Mouse (Mus musculus): ENCODE data around the gene Retreg3. TPM values are rescaled to one million over a fixed set of nuclear protein-coding genes. Genes with fewer than 3 reads are reported as not detected.

Gene Retreg3
- polyA plus RNA-seq, 1 experiment from 2014 or later: 28.0 TPM

DNA sequence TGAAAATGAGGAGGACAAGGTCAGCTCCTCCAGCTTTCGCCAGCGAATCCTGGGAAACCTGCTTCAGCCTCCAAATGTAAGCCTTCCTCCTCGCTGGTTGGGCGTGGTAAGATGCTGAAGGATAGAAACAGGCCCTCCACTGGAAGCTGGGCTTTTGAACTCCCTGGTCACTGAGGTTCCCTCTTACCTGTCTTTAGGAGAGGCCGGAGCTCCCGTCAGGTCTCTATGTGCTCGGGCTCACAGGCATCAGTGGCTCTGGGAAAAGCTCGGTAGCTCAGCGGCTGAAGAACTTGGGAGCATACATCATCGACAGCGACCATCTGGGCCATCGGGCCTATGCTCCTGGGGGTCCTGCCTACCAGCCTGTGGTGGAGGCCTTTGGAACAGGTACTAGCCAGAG, 34.9 kb downstream of the Retreg3 start:
- H3K4me3 ChIP-seq: no peak overlapping the region
- WGBS: 85% methylated on average over 12 of the region's 12 CpGs
- no peaks in the 10 kb centered on the region for H3K9me3 ChIP-seq
- peaks cover 52% of the 10 kb centered on the region for H3K4me1 ChIP-seq
- H3K4me2 ChIP-seq: no peak overlapping the region
- peaks cover 25% of the 10 kb centered on the region for H3K36me3 ChIP-seq
- H3K27ac ChIP-seq: peak overlapping the region; percentile 13; the same call in 1 of the 2 replicates
- peaks cover 17% of the 10 kb centered on the region for H3K27me3 ChIP-seq
- no peak overlapping the region for H3K9ac ChIP-seq
- no peak for ATAC-seq (ENCODE audit: insufficient number of reproducible peaks, low FRiP score, low TSS enrichment, low read depth)

DNA sequence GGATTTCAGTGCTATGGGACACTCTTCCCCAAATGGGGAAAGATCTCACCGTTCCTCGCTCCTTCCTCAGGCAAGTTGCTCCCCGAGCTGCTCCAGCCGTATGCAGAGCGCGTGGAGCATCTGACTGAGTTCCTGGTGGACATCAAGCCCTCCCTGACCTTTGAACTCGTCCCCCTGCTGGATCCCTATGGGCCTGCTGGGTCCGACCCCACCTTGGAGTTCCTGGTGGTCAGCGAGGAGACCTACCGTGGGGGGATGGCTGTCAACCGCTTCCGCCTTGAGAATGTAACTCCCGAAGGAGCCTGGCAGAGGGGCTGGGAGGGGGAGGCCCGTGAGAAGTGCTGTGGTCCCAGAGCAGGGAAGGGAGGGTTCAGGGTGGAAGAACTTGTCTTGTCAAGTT, 35.4 kb downstream of the Retreg3 start:
- 81% methylated on average over 14 of the region's 14 CpGs for WGBS
- no peak for ATAC-seq (ENCODE audit: insufficient number of reproducible peaks, low FRiP score, low TSS enrichment, low read depth)
- Histone ChIP-seq H3K9ac (0 out of 2 replicates have a peak overlapping the region, but pooled peaks have one; percentile 18), H3K4me1 (peaks cover 58% of the 10 kb centered on the region), H3K27ac (0 out of 2 replicates have a peak overlapping the region, but pooled peaks have one; percentile 17), H3K9me3 (no peaks in the 10 kb centered on the region), H3K4me3 (no peak overlapping the region), H3K36me3 (peaks cover 19% of the 10 kb centered on the region), H3K27me3 (peaks cover 23% of the 10 kb centered on the region), H3K4me2 (0 out of 2 replicates have a peak overlapping the region, but pooled peaks have one; percentile 5)

DNA sequence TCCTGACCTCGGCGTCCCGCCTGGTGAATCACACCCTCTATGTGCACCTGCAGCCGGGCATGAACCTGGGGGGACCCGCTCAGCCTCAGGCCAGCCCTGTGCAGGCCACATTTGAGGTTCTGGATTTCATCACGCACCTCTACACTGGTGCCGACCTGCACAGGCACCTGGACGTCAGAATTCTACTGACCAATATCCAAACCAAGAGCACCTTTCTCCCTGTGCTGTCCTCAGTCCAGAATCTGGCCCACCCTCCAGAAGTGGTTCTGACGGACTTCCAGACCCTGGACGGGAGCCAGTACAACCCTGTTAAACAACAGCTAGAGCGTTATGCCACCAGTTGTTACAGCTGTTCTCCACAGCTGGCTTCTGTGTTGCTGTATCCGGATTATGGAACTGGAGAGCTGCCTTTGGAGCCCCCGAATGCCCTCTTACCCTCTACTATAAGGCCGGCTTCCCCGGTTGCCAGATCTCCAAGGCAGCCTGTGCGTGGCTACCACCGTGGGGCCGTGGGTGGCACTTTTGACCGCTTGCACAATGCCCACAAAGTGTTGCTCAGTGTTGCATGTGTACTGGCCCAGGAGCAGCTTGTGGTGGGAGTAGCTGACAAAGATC, 36.5 kb downstream of the Retreg3 start:
- peak overlapping the region; percentile 92 for H3K27ac ChIP-seq
- ATAC-seq (ENCODE audit: insufficient number of reproducible peaks, low FRiP score, low TSS enrichment, low read depth): no peak
- WGBS: 27% methylated on average over 19 of the region's 19 CpGs
- H3K36me3 ChIP-seq: peaks cover 13% of the 10 kb centered on the region; the same call in 1 of the 2 replicates
- peak overlapping the region; percentile 73 for H3K4me3 ChIP-seq
- no peaks in the 10 kb centered on the region for H3K9me3 ChIP-seq
- peak overlapping the region; percentile 95 for H3K9ac ChIP-seq
- H3K4me1 ChIP-seq: peaks cover 53% of the 10 kb centered on the region
- H3K27me3 ChIP-seq: peaks cover 33% of the 10 kb centered on the region
- H3K4me2 ChIP-seq: peak overlapping the region; percentile 94

DNA sequence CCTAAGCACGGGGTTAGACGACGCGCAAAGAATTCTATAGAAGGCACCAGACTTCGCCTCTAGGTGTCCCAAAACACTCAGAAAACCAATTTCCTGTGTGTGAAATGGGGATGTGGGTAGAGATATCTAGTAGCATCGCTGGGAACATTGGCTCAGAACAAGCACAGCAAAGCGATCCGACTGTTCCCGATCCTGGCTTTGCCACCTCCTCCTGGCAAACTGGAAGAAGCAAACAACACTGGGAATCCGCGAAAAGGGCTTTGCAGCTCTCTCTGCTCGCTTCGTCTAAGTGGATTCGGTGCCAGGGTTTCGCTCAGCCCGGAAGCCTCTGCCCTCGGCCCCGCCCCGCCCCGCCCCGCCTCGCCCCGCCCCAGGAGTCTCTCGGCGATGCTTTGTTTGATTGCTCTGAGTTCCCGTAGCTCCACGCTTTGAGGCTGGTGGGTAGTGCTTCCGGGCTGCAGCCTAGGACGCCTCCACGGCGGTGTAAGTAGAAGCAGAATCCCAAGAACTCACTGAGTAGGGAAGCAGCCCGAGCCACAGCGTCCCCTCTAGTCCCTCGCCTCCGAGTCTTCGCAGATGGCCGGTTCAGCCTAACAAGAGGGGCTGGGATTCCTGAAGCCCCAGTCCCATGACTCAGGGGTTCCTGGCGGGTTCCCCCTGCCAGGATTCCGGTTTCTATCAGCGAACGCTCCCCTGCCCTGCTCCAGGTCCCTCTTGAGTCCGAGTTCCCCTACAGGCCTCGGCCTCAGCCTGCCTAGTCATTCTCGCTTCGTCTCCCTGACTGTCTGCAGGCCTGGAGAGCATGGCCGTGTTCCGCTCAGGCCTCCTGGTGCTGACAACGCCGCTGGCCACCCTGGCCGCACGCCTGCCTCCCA, 37.2 kb downstream of the Retreg3 start, which contains the start of gene Coasy:
Gene Coasy (plus strand): TSS at position 358 of the 875 bp plus-strand sequence.
- under 1% methylated on average over 51 of the region's 51 CpGs for WGBS
- Histone ChIP-seq H3K4me2 (peak within 1 kb of the TSS; percentile 94), H3K36me3 (peaks cover 13% of the 10 kb centered on the region; the same call in 1 of the 2 replicates), H3K4me1 (peaks cover 46% of the 10 kb centered on the region), H3K9ac (peak within 1 kb of the TSS; percentile 95), H3K27me3 (peaks cover 41% of the 10 kb centered on the region), H3K4me3 (peak within 1 kb of the TSS; percentile 73), H3K9me3 (no peaks in the 10 kb centered on the region), H3K27ac (peak within 1 kb of the TSS; percentile 92)
- peak; percentile 88 for ATAC-seq (ENCODE audit: insufficient number of reproducible peaks, low FRiP score, low TSS enrichment, low read depth)

DNA sequence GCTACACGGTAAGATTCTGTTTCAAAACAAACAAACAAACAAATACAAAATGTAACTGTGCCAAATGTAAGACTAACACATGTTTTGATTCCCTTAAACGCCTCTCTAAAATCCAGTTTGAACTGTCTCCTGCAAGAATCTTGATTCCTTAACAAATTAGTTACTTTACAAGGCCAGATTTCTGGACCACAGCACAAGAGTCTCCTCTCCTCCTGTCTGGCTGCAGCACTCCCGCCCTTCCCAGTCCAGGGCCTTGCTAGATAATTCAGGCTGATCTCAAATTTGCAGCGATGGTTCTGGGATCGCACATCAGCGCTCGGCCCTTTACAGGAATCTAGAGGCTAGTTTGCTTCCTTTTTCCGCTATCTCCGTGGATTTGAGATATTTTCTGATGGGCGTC, 38.0 kb downstream of the Retreg3 start:
- Histone ChIP-seq H3K4me1 (peaks cover 42% of the 10 kb centered on the region), H3K27me3 (peaks cover 48% of the 10 kb centered on the region), H3K36me3 (peaks cover 13% of the 10 kb centered on the region; the same call in 1 of the 2 replicates), H3K9ac (0 out of 2 replicates have a peak overlapping the region, but pooled peaks have one; percentile 31), H3K4me3 (peak overlapping the region; percentile 73), H3K27ac (peak overlapping the region; percentile 92), H3K4me2 (peak overlapping the region; percentile 94), H3K9me3 (no peaks in the 10 kb centered on the region)
- ATAC-seq (ENCODE audit: insufficient number of reproducible peaks, low FRiP score, low TSS enrichment, low read depth): no peak
- 8% methylated on average over 10 of the region's 10 CpGs for WGBS

DNA sequence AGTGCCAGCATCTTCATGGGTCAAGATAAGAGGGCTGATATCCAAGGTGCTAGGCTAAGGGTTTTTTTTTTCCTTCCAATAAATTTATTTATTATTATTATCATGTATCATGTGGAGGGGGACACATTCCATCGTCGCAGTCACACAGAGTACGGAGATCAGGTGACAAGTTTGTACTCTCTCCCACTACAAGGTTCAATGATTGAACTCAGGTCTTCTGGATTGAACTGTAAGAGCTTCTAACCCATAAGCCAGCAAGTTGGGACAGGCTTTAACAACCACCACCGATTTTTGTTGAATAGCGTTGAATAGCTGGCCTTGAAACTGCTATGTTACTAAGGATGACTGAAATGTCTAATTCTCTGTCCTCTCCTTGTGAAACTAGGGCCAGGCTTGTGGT, 39.3 kb downstream of the Retreg3 start:
- no peaks in the 10 kb centered on the region for H3K9me3 ChIP-seq

DNA sequence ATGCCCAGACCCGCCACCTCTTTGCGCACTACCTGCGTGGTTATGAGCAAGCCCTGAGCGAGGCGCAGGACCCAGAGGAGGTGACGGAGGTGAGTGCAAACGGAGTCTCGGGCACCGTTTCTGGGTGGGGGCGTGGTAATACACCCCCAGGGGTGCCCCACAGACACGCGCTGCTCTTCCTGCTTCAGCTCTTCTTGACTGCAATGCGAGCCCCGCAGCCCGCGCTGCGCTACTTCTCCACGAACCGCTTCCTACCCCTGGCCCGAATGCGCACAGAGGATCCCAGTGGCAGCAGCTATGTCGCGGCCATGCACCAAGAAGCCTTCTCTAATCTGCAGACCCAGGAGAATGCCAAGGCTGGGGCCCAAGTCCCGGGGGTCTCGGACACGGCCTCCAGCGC, 39.9 kb downstream of the Retreg3 start:
- no peak overlapping the region for H3K9ac ChIP-seq
- peak overlapping the region; percentile 15 for H3K4me3 ChIP-seq
- peaks cover 57% of the 10 kb centered on the region for H3K27me3 ChIP-seq

More for the DNA sequence above, 39.3 kb downstream of the Retreg3 start:
- ATAC-seq (ENCODE audit: insufficient number of reproducible peaks, low FRiP score, low TSS enrichment, low read depth): no peak
- H3K9ac ChIP-seq: no peak overlapping the region
- H3K4me1 ChIP-seq: peaks cover 30% of the 10 kb centered on the region
- WGBS: 54% methylated on average over 5 of the region's 5 CpGs
- H3K27me3 ChIP-seq: peaks cover 57% of the 10 kb centered on the region
- no peak overlapping the region for H3K4me3 ChIP-seq
- H3K4me2 ChIP-seq: no peak overlapping the region
- peaks cover 9% of the 10 kb centered on the region; the same call in 1 of the 2 replicates for H3K36me3 ChIP-seq
- no peak overlapping the region for H3K27ac ChIP-seq

DNA sequence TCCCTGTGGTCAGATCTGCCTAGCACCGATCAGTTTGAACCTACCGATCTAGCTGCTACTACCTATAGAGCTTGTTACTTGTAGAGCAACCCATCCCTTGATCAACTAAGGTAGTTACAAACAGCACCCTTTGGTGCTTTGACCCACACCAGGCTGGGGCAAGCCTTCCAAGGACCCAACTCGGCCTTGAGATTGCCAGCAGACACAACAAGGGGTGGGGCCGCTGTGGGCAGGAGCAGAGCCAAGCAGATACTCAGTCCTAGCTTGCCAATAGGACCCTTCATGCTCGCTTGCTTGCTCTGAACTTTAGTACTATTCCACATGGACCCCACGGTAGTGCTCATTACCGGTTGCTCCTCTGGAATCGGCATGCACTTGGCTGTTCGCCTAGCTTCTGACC, 41.6 kb downstream of the Retreg3 start, which contains the start of gene Hsd17b1:
Gene Hsd17b1 (plus strand): TSS at position 291 of the 400 bp plus-strand sequence.
- peaks cover 3% of the 10 kb centered on the region; the same call in 1 of the 2 replicates for H3K36me3 ChIP-seq
- no peaks in the 10 kb centered on the region for H3K9me3 ChIP-seq
- H3K4me2 ChIP-seq: no peak within 1 kb of the TSS
- no peak for ATAC-seq (ENCODE audit: insufficient number of reproducible peaks, low FRiP score, low TSS enrichment, low read depth)
- 61% methylated on average over 9 of the region's 9 CpGs for WGBS
- H3K27me3 ChIP-seq: peaks cover 61% of the 10 kb centered on the region
- H3K4me3 ChIP-seq: no peak within 1 kb of the TSS
- peaks cover 16% of the 10 kb centered on the region for H3K4me1 ChIP-seq
- H3K9ac ChIP-seq: no peak within 1 kb of the TSS
- H3K27ac ChIP-seq: no peak within 1 kb of the TSS

More for the DNA sequence above, 39.9 kb downstream of the Retreg3 start:
- Histone ChIP-seq H3K9me3 (no peaks in the 10 kb centered on the region), H3K4me2 (peak overlapping the region; percentile 28), H3K36me3 (peaks cover 5% of the 10 kb centered on the region; the same call in 1 of the 2 replicates), H3K4me1 (peaks cover 30% of the 10 kb centered on the region), H3K27ac (no peak overlapping the region)
- no peak for ATAC-seq (ENCODE audit: insufficient number of reproducible peaks, low FRiP score, low TSS enrichment, low read depth)
- WGBS: 3% methylated on average over 27 of the region's 27 CpGs

DNA sequence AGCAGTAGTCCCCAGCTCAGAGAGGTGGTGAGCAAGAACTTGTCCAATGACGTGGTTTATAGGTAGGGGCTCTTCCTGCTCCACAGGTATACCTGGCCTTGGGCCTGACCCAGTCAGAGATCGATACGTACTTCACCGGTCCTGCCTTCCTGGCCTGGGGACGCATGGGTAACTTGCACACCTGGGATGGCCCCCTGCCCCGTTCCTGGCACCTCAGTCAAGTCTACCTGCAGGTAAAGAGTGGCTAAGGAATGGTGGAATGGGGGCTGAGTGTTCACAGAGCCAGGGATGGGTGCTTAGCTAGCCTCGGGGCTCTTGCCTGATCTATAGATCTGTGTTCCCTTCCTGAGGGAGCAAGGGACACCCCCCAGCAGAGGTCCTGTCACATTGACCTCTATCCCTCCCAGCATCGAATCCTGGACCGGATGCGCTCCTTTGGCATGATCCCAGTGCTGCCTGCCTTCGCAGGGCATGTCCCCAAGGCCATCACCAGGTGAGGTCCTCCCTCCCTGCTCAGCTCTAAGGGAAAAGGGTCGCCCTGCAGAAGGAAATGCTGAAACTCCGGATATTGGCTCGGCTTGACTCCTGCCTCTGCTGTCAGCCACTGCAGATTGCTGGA, 47.8 kb downstream of the Retreg3 start:
- peaks cover 29% of the 10 kb centered on the region for H3K27me3 ChIP-seq

DNA sequence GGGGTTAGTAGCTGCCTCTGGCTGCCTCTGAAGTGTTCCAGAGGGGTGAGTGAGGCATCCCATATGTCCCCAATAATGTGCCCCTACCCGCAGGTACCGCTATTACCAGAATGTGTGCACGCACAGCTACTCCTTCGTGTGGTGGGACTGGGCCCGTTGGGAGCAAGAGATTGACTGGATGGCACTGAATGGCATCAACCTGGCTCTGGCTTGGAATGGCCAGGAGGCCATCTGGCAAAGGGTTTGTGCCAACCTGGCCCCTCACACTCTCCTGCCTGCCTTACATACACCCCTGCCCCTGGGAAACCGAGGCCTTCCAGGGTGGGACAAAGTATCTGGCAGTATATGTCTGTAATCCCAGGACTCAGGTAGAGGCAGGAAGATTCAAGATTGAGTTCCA, 48.7 kb downstream of the Retreg3 start:
- Histone ChIP-seq H3K27me3 (peaks cover 20% of the 10 kb centered on the region), H3K27ac (no peak overlapping the region), H3K4me3 (peak overlapping the region; percentile 72), H3K9me3 (no peaks in the 10 kb centered on the region), H3K9ac (no peak overlapping the region), H3K4me2 (peak overlapping the region; percentile 98), H3K4me1 (peaks cover 25% of the 10 kb centered on the region), H3K36me3 (no peaks in the 10 kb centered on the region)
- ATAC-seq (ENCODE audit: insufficient number of reproducible peaks, low FRiP score, low TSS enrichment, low read depth): no peak
- 66% methylated on average over 6 of the region's 6 CpGs for WGBS

More for the DNA sequence above, 47.8 kb downstream of the Retreg3 start:
- Histone ChIP-seq H3K27ac (no peak overlapping the region), H3K36me3 (peaks cover 3% of the 10 kb centered on the region; the same call in 1 of the 2 replicates), H3K4me2 (no peak overlapping the region), H3K4me3 (no peak overlapping the region), H3K9me3 (no peaks in the 10 kb centered on the region), H3K9ac (no peak overlapping the region), H3K4me1 (peaks cover 16% of the 10 kb centered on the region)
- ATAC-seq (ENCODE audit: insufficient number of reproducible peaks, low FRiP score, low TSS enrichment, low read depth): no peak
- 74% methylated on average over 14 of the region's 14 CpGs for WGBS

DNA sequence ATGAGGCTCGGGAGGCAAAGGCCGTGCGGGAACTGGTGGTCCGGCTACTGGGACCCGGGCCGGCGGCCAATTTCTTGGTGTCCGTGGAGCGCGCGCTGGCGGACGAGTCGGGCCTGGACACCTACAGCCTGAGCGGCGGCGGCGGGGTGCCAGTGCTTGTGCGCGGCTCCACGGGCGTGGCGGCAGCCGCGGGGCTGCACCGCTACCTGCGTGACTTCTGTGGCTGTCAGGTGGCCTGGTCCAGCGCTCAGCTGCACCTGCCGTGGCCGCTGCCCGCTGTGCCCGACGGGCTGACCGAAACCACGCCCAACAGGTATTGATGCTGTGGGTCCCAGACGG, 49.5 kb downstream of the Retreg3 start:
- H3K27me3 ChIP-seq: peaks cover 18% of the 10 kb centered on the region
- no peaks in the 10 kb centered on the region for H3K9me3 ChIP-seq
- 0 out of 2 replicates have a peak overlapping the region, but pooled peaks have one; percentile 24 for H3K27ac ChIP-seq
- H3K4me3 ChIP-seq: peak overlapping the region; percentile 72
- under 1% methylated on average over 36 of the region's 36 CpGs for WGBS
- peak overlapping the region; percentile 98 for H3K4me2 ChIP-seq
- H3K36me3 ChIP-seq: no peaks in the 10 kb centered on the region
- ATAC-seq (ENCODE audit: insufficient number of reproducible peaks, low FRiP score, low TSS enrichment, low read depth): peak; percentile 49; the same call in 1 of the 2 replicates
- H3K4me1 ChIP-seq: peaks cover 27% of the 10 kb centered on the region
- peak overlapping the region; percentile 59 for H3K9ac ChIP-seq

Measured in limb, embryonic 15.5 days (tissue).